Comparison of ENCODE assay signal across 9 mouse cellular contexts in genomic region chr4:114925917-114926312, GRCm38 (mm10). TPM values are rescaled to one million over a fixed set of nuclear protein-coding genes. Genes with fewer than 3 reads are reported as not detected.
DNase-seq lines count a peak whose midpoint lies in the region; ATAC-seq and TF ChIP-seq lines count a peak whose summit lies in the region.
"Had no signal": no experiment of that assay in that cellular context is flagged by ENCODE, and none has a peak within 500 bp of the region (broad histone marks: within the 10 kb centered on the region; RNA-seq: fewer than 3 reads in every experiment).

Gene Foxe3 (minus strand): TSS chr4:114926013.

- H3K27me3 ChIP-seq in heart, embryonic 10.5 days (ENCODE audit: insufficient read depth, poor library complexity, severe bottlenecking): peaks cover 85% of the 10 kb centered on the region
- H3K27me3 ChIP-seq in spleen, adult 2 months (ENCODE audit: control insufficient read depth, insufficient read depth, low read length): peaks cover 17% of the 10 kb centered on the region
- peaks cover 75% of the 10 kb centered on the region for H3K27me3 ChIP-seq in liver, embryonic 11.5 days (replicated peaks; ENCODE audit: control insufficient read depth, insufficient read depth, low read length)
- H3K27me3 ChIP-seq in stomach, embryonic 15.5 days (replicated peaks): peaks cover 78% of the 10 kb centered on the region

- no peak for ATAC-seq in liver, embryonic 11.5 days (replicated peaks; ENCODE audit: low FRiP score)
- no peak for ATAC-seq in stomach, embryonic 15.5 days (ENCODE audit: insufficient read depth, low FRiP score, low read depth)

- 0 out of 2 replicates have a peak within 1 kb of the TSS, but pooled peaks have one; percentile 24 for H3K27ac ChIP-seq in heart, embryonic 10.5 days
- H3K27ac ChIP-seq in spleen, adult 2 months (ENCODE audit: insufficient read depth, low read length): no peak within 1 kb of the TSS
- H3K27ac ChIP-seq in liver, embryonic 11.5 days (ENCODE audit: low read depth, low read length): no peak within 1 kb of the TSS
- no peak within 1 kb of the TSS for H3K27ac ChIP-seq in stomach, embryonic 15.5 days

- WGBS in heart, embryonic 10.5 days: 1% methylated on average over 19 of the region's 25 CpGs
- WGBS in spleen, adult 2 months: 7% methylated on average over 25 of the region's 25 CpGs
- 5% methylated on average over 24 of the region's 25 CpGs for WGBS in liver, embryonic 11.5 days
- 2% methylated on average over 22 of the region's 25 CpGs for WGBS in stomach, embryonic 15.5 days

- no peaks in the 10 kb centered on the region for H3K9me3 ChIP-seq in heart, embryonic 10.5 days
- H3K9me3 ChIP-seq in liver, embryonic 11.5 days (ENCODE audit: control insufficient read depth, low read length): no peaks in the 10 kb centered on the region
- H3K9me3 ChIP-seq in stomach, embryonic 15.5 days: no peaks in the 10 kb centered on the region

- H3K4me1 ChIP-seq in heart, embryonic 10.5 days: peaks cover 15% of the 10 kb centered on the region
- peaks cover 8% of the 10 kb centered on the region; the same call in 1 of the 2 replicates for H3K4me1 ChIP-seq in spleen, adult 2 months (ENCODE audit: control insufficient read depth, insufficient read depth, insufficient read length)
- peaks cover 6% of the 10 kb centered on the region; the same call in 1 of the 2 replicates for H3K4me1 ChIP-seq in liver, embryonic 11.5 days (replicated peaks; ENCODE audit: control insufficient read depth, insufficient read depth, low read length)
- H3K4me1 ChIP-seq in stomach, embryonic 15.5 days: peaks cover 16% of the 10 kb centered on the region

- no peak within 1 kb of the TSS for H3K9ac ChIP-seq in liver, embryonic 11.5 days (ENCODE audit: low read depth, low read length)
- H3K9ac ChIP-seq in stomach, embryonic 15.5 days: no peak within 1 kb of the TSS

- no peak for TF ChIP-seq CTCF in spleen, adult 2 months (IDR thresholded peaks at IDR 0.05; ENCODE audit: extremely low read depth, insufficient read depth, insufficient read length, insufficient replicate concordance)

- DNase-seq in heart, embryonic 10.5 days (ENCODE audit: low spot score): no peak
- DNase-seq in heart, postnatal 25 days (ENCODE audit: low spot score): no peak
- no peak for DNase-seq in spleen, adult 2 months (ENCODE audit: low read depth in 1 of 2, low spot score in 2 of 2)
- no peak for DNase-seq in spleen, postnatal 4 days (ENCODE audit: low spot score in 2 of 2)
- DNase-seq in liver, embryonic 11.5 days (ENCODE audit: low spot score): no peak
- no peak for DNase-seq in adrenal gland, adult (ENCODE audit: inconsistent age in 2 of 2, low spot score in 1 of 2)
- no peak for DNase-seq in cerebellum, postnatal 14 days

- H3K36me3 ChIP-seq in heart, embryonic 10.5 days: no peaks in the 10 kb centered on the region
- no peaks in the 10 kb centered on the region for H3K36me3 ChIP-seq in spleen, adult 2 months (ENCODE audit: control insufficient read depth, insufficient read depth, low read length)
- no peaks in the 10 kb centered on the region for H3K36me3 ChIP-seq in liver, embryonic 11.5 days (ENCODE audit: control insufficient read depth, insufficient read depth, low read length)
- H3K36me3 ChIP-seq in stomach, embryonic 15.5 days: no peaks in the 10 kb centered on the region

- H3K4me3 ChIP-seq in heart, embryonic 10.5 days: peak within 1 kb of the TSS; percentile 61
- peak within 1 kb of the TSS; percentile 31; the same call in 1 of the 2 replicates for H3K4me3 ChIP-seq in spleen, adult 2 months (ENCODE audit: extremely low read depth, insufficient read depth, insufficient read length)
- peak within 1 kb of the TSS; percentile 41 for H3K4me3 ChIP-seq in liver, embryonic 11.5 days (ENCODE audit: low read depth, low read length)
- peak within 1 kb of the TSS; percentile 43 for H3K4me3 ChIP-seq in stomach, embryonic 15.5 days (replicated peaks)

- intact Hi-C loops in heart, postnatal 25 days (cut with DNase I): no loop called here

- no peak for TF ChIP-seq POLR2A in spleen, adult 2 months (IDR thresholded peaks at IDR 0.05; ENCODE audit: low read depth, low read length)

- peak within 1 kb of the TSS; percentile 60 for H3K4me2 ChIP-seq in liver, embryonic 11.5 days
- H3K4me2 ChIP-seq in stomach, embryonic 15.5 days: peak within 1 kb of the TSS; percentile 79

RNA-seq across cellular contexts. Expression of gene Foxe3, which starts in this region (rescaled TPM):
- 0.62 TPM in 1 of 2 replicates, not detected in the other for polyA plus RNA-seq in heart, embryonic 10.5 days (2016; fragmentation: Nextera tagmentation; extraction: Ambion mirVana)
- not detected for total RNA-seq in heart, postnatal 25 days (2021)
- polyA plus RNA-seq in spleen, adult 2 months (2012; rRNA removed): not detected in 2 replicates
- not detected in 2 replicates for polyA plus RNA-seq in liver, embryonic 11.5 days (2014; fragmentation: Nextera tagmentation; extraction: Ambion mirVana)
- polyA plus RNA-seq in stomach, embryonic 15.5 days (2015; fragmentation: Nextera tagmentation; extraction: Ambion mirVana): not detected in 2 replicates
- total RNA-seq: adrenal gland, adult 2 months had no signal
